Mouse (Mus musculus): Measurements from ENCODE around the gene Gm21885.
A peak's percentile ranks its signal among the peaks of the same experiment; 100 is the strongest.

DNA sequence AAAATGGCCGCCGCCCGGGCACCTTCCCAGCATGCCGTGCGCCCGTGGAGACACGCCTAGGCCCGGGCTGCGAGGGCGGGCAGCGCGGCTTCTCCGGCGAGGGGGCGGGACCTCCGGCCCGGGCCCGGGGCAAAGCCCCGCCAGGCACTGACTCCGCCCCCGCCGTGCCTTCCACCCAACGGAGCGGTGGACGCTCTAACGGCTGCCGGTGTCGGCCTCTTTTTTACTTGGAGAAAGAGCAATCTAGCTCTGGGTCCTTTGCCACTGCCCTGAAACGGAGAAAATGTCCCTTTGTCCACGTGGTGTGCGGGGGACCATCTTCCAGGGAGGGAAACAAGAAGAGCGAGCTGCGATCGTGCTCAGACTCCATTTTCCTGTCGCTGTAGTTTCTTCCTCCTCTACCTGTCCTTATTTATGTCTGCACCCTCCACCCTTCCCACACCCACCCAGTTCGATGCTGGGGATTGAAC lies 40.3 kb downstream of the Gm21885 start, which contains the start of gene Luc7l3:
- TF ChIP-seq POLR2A (IDR thresholded peaks at IDR 0.05; ENCODE audit: insufficient read depth, low read length), result peak; percentile 30
- TF ChIP-seq EP300 (IDR thresholded peaks at IDR 0.05; ENCODE audit: insufficient read depth, low read depth, low read length), result no peak

Measured in ES-Bruce4 (cell line).